Mouse (Mus musculus): ENCODE measurements around the gene Ppp1r8. TPM values are rescaled to one million over a fixed set of nuclear protein-coding genes. Genes with fewer than 3 reads are reported as not detected.

The Ppp1r8 gene
- 5.2 TPM for polyA plus RNA-seq (2014; fragmentation: Illumina TruSeq; extraction: RNeasy Lipid Tissue Mini Kit (QIAGEN cat#74804); ENCODE audit: low read depth, low replicate concordance)

DNA sequence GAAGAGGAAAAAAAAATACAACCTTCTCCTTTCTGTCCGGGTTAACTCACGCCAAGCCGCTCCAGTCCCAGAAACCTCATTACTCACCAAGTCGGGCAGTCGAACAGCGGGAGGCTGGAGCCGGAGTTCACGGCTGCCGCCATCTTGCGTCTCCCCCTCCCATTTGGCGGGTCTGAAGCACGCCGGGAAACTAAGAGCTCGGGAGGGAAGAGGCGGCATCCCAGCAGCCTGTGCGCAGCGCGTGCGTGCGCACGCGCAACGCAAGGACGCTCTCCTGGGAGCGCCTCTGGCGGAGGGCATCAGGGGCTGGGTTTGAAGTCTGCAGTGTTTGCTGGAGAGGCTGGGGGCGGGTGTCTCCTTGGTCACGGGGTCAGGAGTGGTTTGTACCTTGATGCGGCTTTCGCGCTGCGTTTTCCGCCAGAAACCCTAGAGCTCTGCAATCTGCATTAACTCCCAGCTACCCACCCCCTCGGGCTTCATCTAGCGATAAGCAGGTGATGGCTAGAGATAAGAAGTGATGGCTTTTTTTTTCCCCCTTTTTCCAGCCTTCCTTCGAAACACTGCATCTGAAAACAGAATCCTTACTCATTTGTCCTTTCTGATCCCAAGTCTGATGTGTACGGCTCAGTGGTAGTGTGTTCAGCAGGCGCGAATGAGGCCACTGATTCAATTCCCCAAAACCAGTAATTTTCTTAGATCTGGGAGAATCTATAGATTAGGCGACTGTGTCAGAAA is at the start of gene Ppp1r8:
TSS of gene Ppp1r8 (minus strand) at position 200 of the 735 bp plus-strand sequence.

DNA sequence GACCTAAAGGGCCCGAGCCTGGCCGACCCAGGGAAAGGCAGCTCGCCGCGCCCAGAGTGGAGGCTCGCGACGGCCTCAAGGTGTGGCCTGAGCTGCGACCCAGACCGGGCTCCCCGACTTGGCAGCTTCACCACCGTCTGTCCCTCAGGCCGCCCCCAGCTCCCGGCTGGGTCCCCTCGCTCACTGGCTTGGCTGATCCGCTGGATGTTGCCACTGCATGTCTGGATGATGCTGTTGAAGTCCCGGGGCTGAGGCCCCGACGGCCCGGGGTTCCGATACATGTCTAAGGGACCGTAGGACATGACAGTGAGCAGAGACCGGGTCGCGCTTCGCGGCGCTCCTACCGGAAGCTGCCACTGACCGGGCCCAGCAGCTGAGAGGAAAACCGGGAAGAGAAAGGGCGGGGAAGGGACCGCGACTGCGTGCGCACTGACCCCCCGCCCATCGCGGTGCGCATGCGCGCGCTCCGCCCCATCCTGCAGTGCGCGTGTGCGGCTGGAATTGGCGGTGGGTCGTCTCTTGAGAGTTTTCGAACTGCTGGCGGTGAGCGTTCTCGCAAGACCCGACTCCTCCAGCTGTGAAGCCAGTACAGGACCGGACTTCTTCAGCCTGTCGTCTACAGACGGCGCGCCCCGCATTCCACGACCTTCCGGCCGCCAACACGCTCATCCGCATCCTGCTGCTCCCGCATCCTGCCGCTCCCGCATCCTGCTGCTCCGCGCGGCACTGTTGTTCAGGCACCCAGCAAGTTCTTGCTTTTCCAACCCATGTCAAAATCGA is 41.3 kb upstream of the Ppp1r8 start, which contains the start of gene Stx12:
TSS of gene Stx12 (minus strand) at position 446 of the 780 bp plus-strand sequence.

DNA sequence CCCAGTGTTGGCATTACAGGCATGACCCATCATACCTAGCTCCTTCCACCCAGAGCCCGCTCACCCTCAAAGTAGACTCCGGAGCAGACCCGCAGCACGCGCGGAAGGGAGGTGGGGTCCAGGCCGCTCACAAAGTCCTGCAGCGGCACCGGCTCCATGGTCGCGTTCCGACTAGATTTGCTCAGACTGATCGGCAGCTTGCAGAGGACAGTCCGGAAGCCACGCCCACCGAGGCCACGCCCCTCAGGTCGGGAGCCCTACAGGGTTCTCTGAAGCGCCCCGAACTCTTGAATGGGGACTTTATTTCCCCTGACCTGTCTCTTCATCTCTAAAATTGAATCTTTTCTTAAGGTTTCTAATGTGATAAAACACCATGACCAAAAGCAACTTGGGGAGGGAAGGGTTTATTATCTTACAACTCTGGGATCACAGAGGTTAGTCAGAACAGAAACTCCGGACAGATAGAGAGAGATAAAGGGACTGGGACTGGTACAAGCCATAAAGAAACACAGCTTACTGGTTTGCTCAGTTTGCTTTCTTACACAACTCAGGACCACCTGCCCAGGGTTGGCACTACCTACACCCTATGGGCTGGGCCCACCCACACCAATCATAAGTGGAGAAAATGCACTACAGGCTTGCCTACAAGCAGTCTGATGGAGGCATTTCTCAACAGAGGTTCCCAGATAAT is 46.6 kb downstream of the Ppp1r8 start, which contains the start of gene Themis2:
TSS of gene Themis2 (minus strand) at position 192 of the 691 bp plus-strand sequence.

Other genes starting within 250 kb of the Ppp1r8 start
- 9.5 TPM for gene Eya3, start 204.2 kb downstream of the Ppp1r8 start, polyA plus RNA-seq (2014; fragmentation: Illumina TruSeq; extraction: RNeasy Lipid Tissue Mini Kit (QIAGEN cat#74804); ENCODE audit: low read depth, low replicate concordance)
- 2.4 TPM for gene Xkr8, start 110.6 kb downstream of the Ppp1r8 start, polyA plus RNA-seq (2014; fragmentation: Illumina TruSeq; extraction: RNeasy Lipid Tissue Mini Kit (QIAGEN cat#74804); ENCODE audit: low read depth, low replicate concordance)
- not detected for gene Smpdl3b, start 85.9 kb downstream of the Ppp1r8 start, polyA plus RNA-seq (2014; fragmentation: Illumina TruSeq; extraction: RNeasy Lipid Tissue Mini Kit (QIAGEN cat#74804); ENCODE audit: low read depth, low replicate concordance)
- gene Rpa2, start 74.8 kb downstream of the Ppp1r8 start, polyA plus RNA-seq (2014; fragmentation: Illumina TruSeq; extraction: RNeasy Lipid Tissue Mini Kit (QIAGEN cat#74804); ENCODE audit: low read depth, low replicate concordance): 2.4 TPM
- 0.58 TPM for gene Themis2, start 46.8 kb downstream of the Ppp1r8 start, polyA plus RNA-seq (2014; fragmentation: Illumina TruSeq; extraction: RNeasy Lipid Tissue Mini Kit (QIAGEN cat#74804); ENCODE audit: low read depth, low replicate concordance)
- 33.1 TPM for gene Stx12, start 41.3 kb upstream of the Ppp1r8 start, polyA plus RNA-seq (2014; fragmentation: Illumina TruSeq; extraction: RNeasy Lipid Tissue Mini Kit (QIAGEN cat#74804); ENCODE audit: low read depth, low replicate concordance)
- gene Fam76a, start 79.4 kb upstream of the Ppp1r8 start, polyA plus RNA-seq (2014; fragmentation: Illumina TruSeq; extraction: RNeasy Lipid Tissue Mini Kit (QIAGEN cat#74804); ENCODE audit: low read depth, low replicate concordance): 10.5 TPM
- 0.72 TPM for gene Fgr, start 130.9 kb upstream of the Ppp1r8 start, polyA plus RNA-seq (2014; fragmentation: Illumina TruSeq; extraction: RNeasy Lipid Tissue Mini Kit (QIAGEN cat#74804); ENCODE audit: low read depth, low replicate concordance)
- gene Ahdc1, start 168.1 kb upstream of the Ppp1r8 start, polyA plus RNA-seq (2014; fragmentation: Illumina TruSeq; extraction: RNeasy Lipid Tissue Mini Kit (QIAGEN cat#74804); ENCODE audit: low read depth, low replicate concordance): 1.3 TPM